Mouse (Mus musculus): ENCODE results near the gene Psors1c2. TPM values are rescaled to one million over a fixed set of nuclear protein-coding genes. Genes with fewer than 3 reads are reported as not detected.

Gene Psors1c2
- polyA plus RNA-seq, 1 experiment from 2014 or later = not detected

DNA sequence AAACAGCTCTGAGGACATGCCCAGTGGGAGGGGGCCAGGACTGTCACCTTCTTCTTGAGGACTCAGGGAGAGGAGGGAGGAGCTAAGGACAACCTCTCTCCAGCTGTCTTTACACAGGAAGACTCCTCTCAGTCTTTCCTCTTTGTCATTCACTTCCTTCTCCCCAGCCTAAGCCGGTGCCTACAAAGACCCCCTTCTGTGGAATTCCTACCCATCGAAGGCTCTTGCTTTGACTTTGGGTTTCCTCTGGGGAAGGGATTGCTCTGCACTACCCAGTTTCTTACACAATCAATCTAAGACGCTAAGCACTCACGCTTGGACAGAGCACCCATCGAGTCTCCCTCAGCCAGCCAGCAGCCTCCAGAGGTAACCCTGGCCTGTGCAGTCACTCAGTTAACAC, 15.6 kb downstream of the Psors1c2 start:
- Histone ChIP-seq H3K27me3 (ENCODE audit: control insufficient read depth, insufficient read depth, low read length) (no peaks in the 10 kb centered on the region), H3K4me3 (ENCODE audit: low read depth, low read length) (no peak overlapping the region), H3K9me3 (replicated peaks; ENCODE audit: control insufficient read depth, low read length) (no peaks in the 10 kb centered on the region), H3K9ac (ENCODE audit: low read depth, low read length) (no peak overlapping the region), H3K4me2 (no peak overlapping the region), H3K27ac (ENCODE audit: low read depth, low read length) (peak overlapping the region; percentile 97), H3K4me1 (ENCODE audit: control insufficient read depth, insufficient read depth, low read length) (peaks cover 13% of the 10 kb centered on the region), H3K36me3 (ENCODE audit: control insufficient read depth, insufficient read depth, low read length) (no peaks in the 10 kb centered on the region)
- ATAC-seq (replicated peaks; ENCODE audit: insufficient number of reproducible peaks, low FRiP score, low TSS enrichment) = no peak
- 27% methylated on average over 5 of the region's 5 CpGs for WGBS (ENCODE audit: insufficient replicate concordance)

DNA sequence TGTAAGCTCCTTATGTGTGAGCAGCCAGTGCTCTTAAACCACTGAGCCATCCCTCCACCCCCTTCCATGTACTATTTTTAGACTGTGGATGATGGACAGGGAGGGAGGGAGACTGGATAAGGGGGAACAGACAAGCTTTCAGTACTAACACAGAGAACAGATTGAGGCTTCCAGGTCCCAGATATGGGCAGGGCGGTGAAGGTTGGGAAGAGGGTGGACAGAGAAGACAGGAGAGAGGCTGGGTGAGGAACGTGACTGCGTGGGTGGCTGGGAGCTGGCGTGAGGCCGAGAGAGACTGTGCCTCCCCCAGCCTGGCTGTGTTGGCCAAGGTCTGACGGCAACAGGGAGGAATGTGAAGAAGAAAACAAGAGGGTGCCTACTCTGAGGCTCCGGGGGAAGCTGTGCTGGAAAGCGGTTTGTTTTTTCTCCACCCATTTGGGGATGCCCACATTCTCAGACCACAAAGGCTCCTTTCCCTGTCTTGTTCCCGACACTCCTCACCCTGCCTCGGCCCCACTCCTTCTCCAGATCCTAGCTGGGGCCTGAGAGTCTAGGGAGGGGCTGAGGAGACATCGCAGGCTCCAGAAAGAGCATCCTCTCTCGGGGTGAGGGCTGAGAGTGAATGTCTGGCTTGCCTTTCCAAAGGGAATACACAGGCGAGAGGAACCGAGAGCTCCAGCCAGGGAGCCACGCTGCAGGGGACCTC, 16.6 kb downstream of the Psors1c2 start:
- ATAC-seq (replicated peaks; ENCODE audit: insufficient number of reproducible peaks, low FRiP score, low TSS enrichment) = peak; percentile 80
- WGBS (ENCODE audit: insufficient replicate concordance) = 22% methylated on average over 15 of the region's 15 CpGs
- Histone ChIP-seq H3K9ac (ENCODE audit: low read depth, low read length) (peak overlapping the region; percentile 58), H3K4me1 (ENCODE audit: control insufficient read depth, insufficient read depth, low read length) (peaks cover 12% of the 10 kb centered on the region), H3K4me2 (peak overlapping the region; percentile 52), H3K36me3 (ENCODE audit: control insufficient read depth, insufficient read depth, low read length) (no peaks in the 10 kb centered on the region), H3K9me3 (replicated peaks; ENCODE audit: control insufficient read depth, low read length) (no peaks in the 10 kb centered on the region), H3K4me3 (ENCODE audit: low read depth, low read length) (no peak overlapping the region), H3K27ac (ENCODE audit: low read depth, low read length) (peak overlapping the region; percentile 97), H3K27me3 (ENCODE audit: control insufficient read depth, insufficient read depth, low read length) (no peaks in the 10 kb centered on the region)

DNA sequence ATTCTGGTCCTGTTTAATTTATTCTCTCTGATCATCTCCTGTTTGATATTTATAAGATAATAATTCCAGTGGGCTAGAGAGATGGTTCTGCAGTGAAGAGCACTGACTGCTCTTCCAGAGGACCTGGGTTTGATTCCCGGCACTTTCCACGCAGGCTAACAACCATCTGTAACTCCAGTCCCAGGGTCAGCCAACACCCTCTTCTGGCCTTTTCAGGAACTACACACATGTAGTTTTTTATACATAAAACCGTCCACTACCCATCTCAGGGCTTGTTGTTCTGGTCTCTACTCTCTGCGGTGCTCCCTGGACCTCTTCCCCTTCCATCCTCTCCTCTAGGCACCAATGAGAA, 17.1 kb downstream of the Psors1c2 start:
- Histone ChIP-seq H3K27me3 (ENCODE audit: control insufficient read depth, insufficient read depth, low read length) (no peaks in the 10 kb centered on the region), H3K4me2 (peak overlapping the region; percentile 52), H3K4me3 (ENCODE audit: low read depth, low read length) (no peak overlapping the region), H3K9me3 (replicated peaks; ENCODE audit: control insufficient read depth, low read length) (no peaks in the 10 kb centered on the region), H3K36me3 (ENCODE audit: control insufficient read depth, insufficient read depth, low read length) (no peaks in the 10 kb centered on the region), H3K9ac (ENCODE audit: low read depth, low read length) (peak overlapping the region; percentile 58), H3K27ac (ENCODE audit: low read depth, low read length) (peak overlapping the region; percentile 97), H3K4me1 (ENCODE audit: control insufficient read depth, insufficient read depth, low read length) (peaks cover 12% of the 10 kb centered on the region)
- ATAC-seq (replicated peaks; ENCODE audit: insufficient number of reproducible peaks, low FRiP score, low TSS enrichment) = no peak
- WGBS (ENCODE audit: insufficient replicate concordance) = 86% methylated on average over 4 of the region's 4 CpGs

DNA sequence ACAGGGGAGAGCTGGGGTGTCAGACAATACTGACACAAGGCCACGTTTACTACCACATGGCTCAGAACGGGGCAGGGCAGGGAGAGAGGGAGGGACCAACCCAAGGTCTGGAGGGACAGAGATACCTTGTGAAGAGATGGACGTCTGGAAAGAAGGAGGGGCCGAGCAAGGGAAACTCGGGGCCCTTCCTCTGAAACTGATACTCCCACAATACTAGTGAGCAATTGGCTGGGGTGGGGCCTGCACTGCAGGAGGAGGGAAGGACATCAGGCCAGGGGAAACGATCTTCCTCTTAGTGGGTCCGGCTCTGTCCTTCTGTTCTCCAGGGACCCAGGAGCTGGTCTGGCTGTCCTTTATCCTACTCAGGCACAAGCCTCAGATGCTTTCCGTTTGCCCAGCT, 17.9 kb downstream of the Psors1c2 start:
- ATAC-seq (replicated peaks; ENCODE audit: insufficient number of reproducible peaks, low FRiP score, low TSS enrichment) = no peak
- Histone ChIP-seq H3K27me3 (ENCODE audit: control insufficient read depth, insufficient read depth, low read length) (no peaks in the 10 kb centered on the region), H3K9me3 (replicated peaks; ENCODE audit: control insufficient read depth, low read length) (no peaks in the 10 kb centered on the region), H3K27ac (ENCODE audit: low read depth, low read length) (peak overlapping the region; percentile 24; the same call in 1 of the 2 replicates), H3K4me1 (ENCODE audit: control insufficient read depth, insufficient read depth, low read length) (peaks cover 12% of the 10 kb centered on the region), H3K4me3 (ENCODE audit: low read depth, low read length) (no peak overlapping the region), H3K4me2 (no peak overlapping the region), H3K9ac (ENCODE audit: low read depth, low read length) (peak overlapping the region; percentile 2; the same call in 1 of the 2 replicates), H3K36me3 (ENCODE audit: control insufficient read depth, insufficient read depth, low read length) (no peaks in the 10 kb centered on the region)
- WGBS (ENCODE audit: insufficient replicate concordance) = 43% methylated on average over 8 of the region's 8 CpGs

DNA sequence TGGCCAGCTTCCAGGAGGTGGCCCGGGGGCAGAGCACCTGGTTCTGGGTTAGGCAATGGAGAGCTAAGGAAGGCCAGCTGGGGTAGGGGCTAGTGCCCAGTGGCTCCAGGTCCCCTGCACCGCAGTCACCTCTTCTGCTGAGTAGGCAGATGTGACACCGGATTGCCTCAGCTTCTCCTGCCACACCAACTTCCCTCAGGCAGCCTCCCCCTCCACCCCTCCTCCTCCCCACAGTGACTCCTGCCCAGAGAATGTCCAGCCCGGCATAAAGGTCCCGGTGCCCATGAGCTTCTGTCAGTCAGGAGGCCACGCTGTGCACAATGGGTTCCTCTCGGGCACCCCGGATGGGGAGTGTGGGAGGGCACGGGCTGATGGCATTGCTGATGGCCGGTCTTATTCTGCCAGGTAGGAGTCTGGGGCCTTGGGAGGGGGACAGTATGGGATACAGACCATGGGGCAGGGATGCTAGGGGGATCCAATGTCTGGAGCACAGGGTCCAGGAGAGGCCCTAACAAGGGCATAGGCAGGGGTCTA, 18.9 kb downstream of the Psors1c2 start, which contains the start of gene Cdsn:
TSS of gene Cdsn (plus strand) at position 248 of the 534 bp plus-strand sequence.
- no peaks in the 10 kb centered on the region for H3K27me3 ChIP-seq (ENCODE audit: control insufficient read depth, insufficient read depth, low read length)
- no peak within 1 kb of the TSS for H3K4me2 ChIP-seq
- 0 out of 2 replicates have a peak within 1 kb of the TSS, but pooled peaks have one; percentile 24 for H3K27ac ChIP-seq (ENCODE audit: low read depth, low read length)
- no peaks in the 10 kb centered on the region for H3K36me3 ChIP-seq (ENCODE audit: control insufficient read depth, insufficient read depth, low read length)
- peak within 1 kb of the TSS; percentile 2; the same call in 1 of the 2 replicates for H3K9ac ChIP-seq (ENCODE audit: low read depth, low read length)
- WGBS (ENCODE audit: insufficient replicate concordance) = 72% methylated on average over 10 of the region's 10 CpGs
- H3K4me1 ChIP-seq (ENCODE audit: control insufficient read depth, insufficient read depth, low read length) = peaks cover 12% of the 10 kb centered on the region
- H3K9me3 ChIP-seq (replicated peaks; ENCODE audit: control insufficient read depth, low read length) = no peaks in the 10 kb centered on the region
- H3K4me3 ChIP-seq (ENCODE audit: low read depth, low read length) = no peak within 1 kb of the TSS
- ATAC-seq (replicated peaks; ENCODE audit: insufficient number of reproducible peaks, low FRiP score, low TSS enrichment) = no peak

DNA sequence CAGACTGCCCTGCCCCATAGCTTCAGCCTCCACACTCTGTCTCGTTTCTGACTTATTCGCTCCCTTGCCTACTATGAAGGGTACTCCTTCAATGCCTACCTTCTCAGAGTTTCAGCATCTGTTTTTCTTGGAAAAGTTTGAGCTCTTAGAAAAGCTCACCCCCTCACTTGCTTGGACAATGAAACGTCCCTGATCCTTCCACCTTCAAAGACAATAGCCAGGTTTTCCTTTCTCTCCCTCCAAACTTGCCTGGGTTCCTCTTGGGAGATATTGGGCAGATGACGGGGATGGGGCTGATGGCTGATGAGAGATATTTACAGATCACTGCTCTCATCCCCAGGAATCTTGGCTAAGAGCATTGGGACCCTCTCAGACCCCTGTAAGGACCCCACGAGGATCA, 21.3 kb downstream of the Psors1c2 start:
- H3K9ac ChIP-seq (ENCODE audit: low read depth, low read length) = no peak overlapping the region
- no peak overlapping the region for H3K27ac ChIP-seq (ENCODE audit: low read depth, low read length)
- H3K27me3 ChIP-seq (ENCODE audit: control insufficient read depth, insufficient read depth, low read length) = no peaks in the 10 kb centered on the region
- H3K4me3 ChIP-seq (ENCODE audit: low read depth, low read length) = no peak overlapping the region
- no peak overlapping the region for H3K4me2 ChIP-seq
- WGBS (ENCODE audit: insufficient replicate concordance) = 76% methylated on average over 5 of the region's 5 CpGs
- no peaks in the 10 kb centered on the region for H3K9me3 ChIP-seq (replicated peaks; ENCODE audit: control insufficient read depth, low read length)
- H3K36me3 ChIP-seq (ENCODE audit: control insufficient read depth, insufficient read depth, low read length) = no peaks in the 10 kb centered on the region
- H3K4me1 ChIP-seq (ENCODE audit: control insufficient read depth, insufficient read depth, low read length) = peaks cover 8% of the 10 kb centered on the region
- no peak for ATAC-seq (replicated peaks; ENCODE audit: insufficient number of reproducible peaks, low FRiP score, low TSS enrichment)

DNA sequence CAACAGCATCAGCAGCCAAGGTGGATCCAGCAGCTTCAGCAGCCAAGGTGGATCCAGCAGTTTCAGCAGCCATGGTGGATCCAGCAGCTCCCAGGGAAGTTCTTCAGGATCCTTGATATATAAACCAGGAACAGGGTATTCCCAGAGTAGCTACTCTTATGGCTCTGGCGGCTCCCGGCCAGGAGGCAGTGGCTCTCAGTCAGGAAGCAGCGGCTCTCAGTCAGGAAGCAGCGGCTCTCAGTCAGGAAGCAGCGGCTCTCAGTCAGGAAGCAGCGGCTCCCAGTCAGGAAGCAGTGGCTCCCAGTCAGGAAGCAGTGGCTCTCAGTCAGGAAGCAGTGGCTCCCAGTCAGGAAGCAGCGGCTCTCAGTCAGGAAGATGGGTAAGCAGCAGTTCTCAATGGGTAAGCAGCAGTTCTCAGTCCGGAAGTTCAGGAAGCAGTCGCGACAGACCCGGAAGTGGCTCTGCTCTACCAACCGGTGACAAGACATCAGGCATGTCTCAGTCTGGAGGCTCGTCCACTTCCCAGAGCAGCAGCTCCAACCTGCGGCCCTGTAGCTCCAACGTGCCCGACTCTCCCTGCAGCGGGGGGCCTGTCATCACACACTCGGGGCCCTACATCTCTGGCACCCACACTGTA, 21.9 kb downstream of the Psors1c2 start:
- Histone ChIP-seq H3K9me3 (replicated peaks; ENCODE audit: control insufficient read depth, low read length) (no peaks in the 10 kb centered on the region), H3K4me3 (ENCODE audit: low read depth, low read length) (no peak overlapping the region), H3K36me3 (ENCODE audit: control insufficient read depth, insufficient read depth, low read length) (no peaks in the 10 kb centered on the region), H3K27ac (ENCODE audit: low read depth, low read length) (no peak overlapping the region), H3K4me1 (ENCODE audit: control insufficient read depth, insufficient read depth, low read length) (peaks cover 5% of the 10 kb centered on the region), H3K9ac (ENCODE audit: low read depth, low read length) (no peak overlapping the region), H3K4me2 (no peak overlapping the region), H3K27me3 (ENCODE audit: control insufficient read depth, insufficient read depth, low read length) (no peaks in the 10 kb centered on the region)
- WGBS (ENCODE audit: insufficient replicate concordance) = 85% methylated on average over 18 of the region's 18 CpGs
- no peak for ATAC-seq (replicated peaks; ENCODE audit: insufficient number of reproducible peaks, low FRiP score, low TSS enrichment)

DNA sequence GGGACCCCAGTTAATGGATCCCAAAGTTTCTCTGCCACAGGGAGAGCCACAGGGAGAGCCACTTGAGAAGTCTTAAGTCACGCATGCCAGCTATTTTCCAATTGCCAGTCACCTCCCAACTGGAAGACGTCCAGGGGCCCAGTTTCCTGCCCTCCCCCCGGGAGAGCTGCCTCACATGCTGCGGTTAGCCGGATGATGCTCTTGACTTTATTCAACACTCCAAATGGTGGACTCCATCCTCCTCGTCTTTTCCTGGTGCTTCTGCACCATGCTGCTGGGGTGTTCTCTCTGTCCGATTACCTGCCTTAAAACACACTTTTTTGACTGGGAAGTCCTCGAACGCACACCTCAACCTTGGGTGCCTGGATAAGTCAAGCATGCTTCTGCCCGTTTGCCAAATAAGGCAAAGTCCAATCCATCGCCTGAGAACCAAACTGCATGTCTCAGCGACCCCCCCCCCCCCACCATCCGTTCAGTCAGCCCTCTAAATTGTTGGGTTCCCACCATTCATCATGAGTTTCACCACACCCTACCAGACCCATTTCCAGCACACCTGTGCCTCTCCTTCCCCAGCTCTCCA, 23.3 kb downstream of the Psors1c2 start:
- Histone ChIP-seq H3K27ac (ENCODE audit: low read depth, low read length) (no peak overlapping the region), H3K4me1 (ENCODE audit: control insufficient read depth, insufficient read depth, low read length) (no peaks in the 10 kb centered on the region; the same call in 1 of the 2 replicates), H3K36me3 (ENCODE audit: control insufficient read depth, insufficient read depth, low read length) (no peaks in the 10 kb centered on the region), H3K9me3 (replicated peaks; ENCODE audit: control insufficient read depth, low read length) (no peaks in the 10 kb centered on the region), H3K4me2 (no peak overlapping the region), H3K9ac (ENCODE audit: low read depth, low read length) (no peak overlapping the region), H3K4me3 (ENCODE audit: low read depth, low read length) (no peak overlapping the region), H3K27me3 (ENCODE audit: control insufficient read depth, insufficient read depth, low read length) (no peaks in the 10 kb centered on the region)
- no peak for ATAC-seq (replicated peaks; ENCODE audit: insufficient number of reproducible peaks, low FRiP score, low TSS enrichment)
- 84% methylated on average over 12 of the region's 13 CpGs for WGBS (ENCODE audit: insufficient replicate concordance)

All from heart, embryonic 11.5 days (tissue).